40 mouse cellular contexts compared by ENCODE assay signal in the genomic region with DNA sequence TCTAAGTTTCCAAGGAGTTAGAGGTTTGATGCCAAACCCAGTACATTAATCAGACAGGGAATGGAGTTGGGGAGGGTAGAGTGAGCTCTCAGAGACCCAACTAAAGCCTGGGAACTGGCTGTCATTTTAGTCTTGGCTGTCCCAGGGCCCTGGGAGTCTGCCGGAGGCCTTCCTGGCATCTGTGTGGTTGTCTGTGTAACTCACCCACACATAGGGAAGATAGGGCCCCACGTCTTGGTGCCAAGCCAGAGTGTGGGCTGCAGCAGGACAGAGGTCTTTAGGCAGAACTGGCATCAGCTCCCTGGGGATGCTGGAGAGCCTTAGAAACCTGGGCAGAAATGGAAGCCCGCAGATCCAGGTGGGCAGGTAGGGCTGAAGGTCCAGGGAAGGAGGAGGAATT. TPM values are rescaled to one million over a fixed set of nuclear protein-coding genes. Genes with fewer than 3 reads are reported as not detected.
DNase-seq lines count a peak whose midpoint lies in the region; TF ChIP-seq lines count a peak whose summit lies in the region.
"Had no signal": no experiment of that assay in that cellular context is flagged by ENCODE, and none has a peak within 500 bp of the region (broad histone marks: within the 10 kb centered on the region; RNA-seq: fewer than 3 reads in every experiment).

No protein-coding gene starts in this region.

- no peak overlapping the region for H3K4me3 ChIP-seq in cerebellum, adult 2 months (replicated peaks; ENCODE audit: insufficient read depth, low read depth, low read length)
- H3K4me3 ChIP-seq in heart, adult 2 months = no peak overlapping the region
- H3K4me3 ChIP-seq in heart, embryonic 10.5 days = no peak overlapping the region
- H3K4me3 ChIP-seq: embryonic facial prominence, embryonic 12.5 days; forebrain, embryonic 10.5 days; heart, embryonic 13.5 days; hindbrain, embryonic 10.5 days; limb, embryonic 12.5 days; liver, embryonic 15.5 days; midbrain, embryonic 10.5 days; myocyte; neural tube, embryonic 13.5 days had no signal

- no peaks in the 10 kb centered on the region for H3K9me3 ChIP-seq in heart, embryonic 10.5 days
- H3K9me3 ChIP-seq: embryonic facial prominence, embryonic 12.5 days; forebrain, embryonic 10.5 days; heart, embryonic 13.5 days; hindbrain, embryonic 10.5 days; limb, embryonic 12.5 days; liver, embryonic 15.5 days; midbrain, embryonic 10.5 days; neural tube, embryonic 13.5 days had no signal

- H3K36me3 ChIP-seq in heart, adult 2 months (ENCODE audit: control insufficient read depth, insufficient read depth, low read length) = peaks cover 38% of the 10 kb centered on the region
- H3K36me3 ChIP-seq in heart, embryonic 10.5 days = no peaks in the 10 kb centered on the region
- H3K36me3 ChIP-seq: embryonic facial prominence, embryonic 12.5 days; forebrain, embryonic 10.5 days; heart, embryonic 13.5 days; hindbrain, embryonic 10.5 days; limb, embryonic 12.5 days; liver, embryonic 15.5 days; midbrain, embryonic 10.5 days had no signal

- intact Hi-C loops in heart, adult 2 months (cut with DNase I) = no loop called here

- no peaks in the 10 kb centered on the region for H3K79me2 ChIP-seq in heart, adult 2 months (replicated peaks; ENCODE audit: control insufficient read depth, insufficient read depth, low read length)

- no peaks in the 10 kb centered on the region for H3K27me3 ChIP-seq in cerebellum, adult 2 months (ENCODE audit: control insufficient read depth, insufficient read depth, low read length)
- H3K27me3 ChIP-seq in heart, adult 2 months (ENCODE audit: control insufficient read depth, insufficient read depth, low read length) = no peaks in the 10 kb centered on the region
- peaks cover 78% of the 10 kb centered on the region for H3K27me3 ChIP-seq in heart, embryonic 10.5 days (ENCODE audit: insufficient read depth, poor library complexity, severe bottlenecking)
- H3K27me3 ChIP-seq: CH12.LX; embryonic facial prominence, embryonic 12.5 days; limb, embryonic 12.5 days; liver, embryonic 15.5 days; neural tube, embryonic 13.5 days had no signal

- peak overlapping the region; percentile 28 for H3K9ac ChIP-seq in heart, adult 2 months (ENCODE audit: low read depth, low read length)
- H3K9ac ChIP-seq: embryonic facial prominence, embryonic 12.5 days; heart, embryonic 13.5 days; limb, embryonic 12.5 days; liver, embryonic 15.5 days; lung, embryonic 14.5 days; neural tube, embryonic 13.5 days had no signal

- TF ChIP-seq EP300 in heart, adult 2 months (IDR thresholded peaks at IDR 0.05; ENCODE audit: insufficient read depth, low read depth, low read length) = no peak

- peaks cover 74% of the 10 kb centered on the region for H3K4me1 ChIP-seq in cerebellum, adult 2 months (ENCODE audit: control insufficient read depth, insufficient read depth, low read length)
- peaks cover 37% of the 10 kb centered on the region for H3K4me1 ChIP-seq in heart, adult 2 months (ENCODE audit: control insufficient read depth, insufficient read depth, low read length)
- H3K4me1 ChIP-seq in heart, embryonic 10.5 days = peaks cover 15% of the 10 kb centered on the region; the same call in 1 of the 2 replicates
- H3K4me1 ChIP-seq: embryonic facial prominence, embryonic 12.5 days; forebrain, embryonic 10.5 days; hindbrain, embryonic 10.5 days; limb, embryonic 12.5 days; liver, embryonic 15.5 days; midbrain, embryonic 10.5 days; neural tube, embryonic 13.5 days had no signal

- no peak for TF ChIP-seq CTCF in cerebellum, adult 2 months (IDR thresholded peaks at IDR 0.05; ENCODE audit: borderline replicate concordance, insufficient read depth, low read depth, low read length)
- TF ChIP-seq CTCF in heart, adult 2 months (IDR thresholded peaks at IDR 0.05) = no peak

- TF ChIP-seq POLR2A in cerebellum, adult 2 months (IDR thresholded peaks at IDR 0.05; ENCODE audit: borderline replicate concordance, insufficient read depth, low read length) = no peak
- TF ChIP-seq POLR2A in heart, adult 2 months (IDR thresholded peaks at IDR 0.05; ENCODE audit: insufficient read depth, low read depth, low read length) = peak; percentile 9; the same call in 1 of the 2 replicates

- WGBS in cerebellum, adult 2 months = 34% methylated on average over 3 of the region's 3 CpGs
- 59% methylated on average over 3 of the region's 3 CpGs for WGBS in heart, adult 2 months
- 86% methylated on average over 3 of the region's 3 CpGs for WGBS in heart, embryonic 10.5 days

- peak overlapping the region; percentile 33; the same call in 1 of the 2 replicates for H3K27ac ChIP-seq in cerebellum, adult 2 months (ENCODE audit: insufficient read depth, low read length)
- peak overlapping the region; percentile 79 for H3K27ac ChIP-seq in heart, adult 2 months
- H3K27ac ChIP-seq in heart, embryonic 10.5 days = no peak overlapping the region
- H3K27ac ChIP-seq: embryonic facial prominence, embryonic 12.5 days; forebrain, embryonic 10.5 days; heart, embryonic 13.5 days; hindbrain, embryonic 10.5 days; limb, embryonic 12.5 days; liver, embryonic 15.5 days; midbrain, embryonic 10.5 days; neural tube, embryonic 13.5 days had no signal

- peak in 1 of 2 experiments; percentile 38 for DNase-seq in cerebellum, adult 2 months
- no peak for DNase-seq in cerebellum, adult 8-10 months
- DNase-seq in heart, adult 2 months = no peak
- DNase-seq in heart, embryonic 10.5 days (ENCODE audit: low spot score) = no peak
- DNase-seq in layer of hippocampus, adult 9-11 months = peak; percentile 48
- no peak for DNase-seq in layer of hippocampus, adult 8-10 months (ENCODE audit: low spot score in 2 of 2)
- DNase-seq in fat pad, adult 2 months (ENCODE audit: extremely low read depth, low read depth, low spot score) = peak; percentile 95
- DNase-seq in lung, postnatal 4 days = no peak
- DNase-seq: adrenal gland, postnatal 10 days; cerebellum, adult 18-20 months; embryo, embryonic 11 days; heart, postnatal 10 days; kidney, adult 9 months; kidney, postnatal 10 days; layer of hippocampus, postnatal 36 days; lung, postnatal 14 days; thymus, postnatal 4 days had no signal

RNA-seq across cellular contexts. Expression of a gene that starts 10.1 kb away (rescaled TPM):
- polyA plus RNA-seq in cerebellum, adult 2 months (2012; rRNA removed) = 111 and 118 TPM in 2 replicates
- total RNA-seq in heart, adult 2 months (2021) = 10 to 100 TPM; 29.9 to 41.5 TPM
- polyA plus RNA-seq in heart, adult 2 months (2012; rRNA removed) = 24.6 and 37.7 TPM in 2 replicates
- polyA plus RNA-seq in heart, embryonic 10.5 days (2016; fragmentation: Nextera tagmentation; extraction: Ambion mirVana) = 0.09 and 0.10 TPM in 2 replicates
- 10 to 100 TPM; 16.5 to 24.2 (median 23.7) TPM for total RNA-seq in layer of hippocampus, adult 8-10 months (2022)
- total RNA-seq: CH12.LX; liver, adult 2 months; megakaryocyte progenitor cell, adult 5-6 weeks had no signal
- polyA plus RNA-seq: liver, adult 2 months had no signal

RNA-seq across cellular contexts. Expression of a gene that starts 14.8 kb away (rescaled TPM):
- polyA plus RNA-seq in cerebellum, adult 2 months (2012; rRNA removed) = not detected in 2 replicates
- not detected for total RNA-seq in heart, adult 2 months (2021)
- not detected in 2 replicates for polyA plus RNA-seq in heart, adult 2 months (2012; rRNA removed)
- not detected in 2 replicates for polyA plus RNA-seq in heart, embryonic 10.5 days (2016; fragmentation: Nextera tagmentation; extraction: Ambion mirVana)
- not detected for total RNA-seq in layer of hippocampus, adult 8-10 months (2022)
- total RNA-seq: adrenal gland, postnatal 10 days; CH12.LX; ES-E14; gastrocnemius, adult 8-10 months; heart, postnatal 10 days; layer of hippocampus, postnatal 36 days; liver, adult 2 months; megakaryocyte progenitor cell, adult 5-6 weeks had no signal
- polyA plus RNA-seq: C2C12; embryonic facial prominence, embryonic 12.5 days; forebrain, embryonic 10.5 days; forebrain, embryonic 16.5 days; gonadal fat pad, adult 2 months; heart, embryonic 13.5 days; hindbrain, embryonic 10.5 days; hindbrain, embryonic 16.5 days; intestine, postnatal 0 days; limb, embryonic 12.5 days; liver, adult 2 months; liver, embryonic 15.5 days; lung, embryonic 14.5 days; midbrain, embryonic 10.5 days; midbrain, embryonic 16.5 days; myocyte; neural tube, embryonic 13.5 days; testis, adult 2 months; thymus, postnatal 0 days had no signal

Comparison
In these comparisons a context has a peak if more than half of its experiments do, and no peak if none do; other contexts are left out.
1. DNase-seq: peak in layer of hippocampus, adult 9-11 months (single experiment) and fat pad, adult 2 months (single experiment); none in cerebellum, adult 8-10 months (single experiment), heart, adult 2 months (0 of 2), heart, embryonic 10.5 days (single experiment), layer of hippocampus, adult 8-10 months (0 of 2) and lung, postnatal 4 days (0 of 2).
2. RNA of a gene that starts 10.1 kb away (polyA plus RNA-seq): 111 to 118 TPM in cerebellum, adult 2 months and 24.6 to 37.7 TPM in heart, adult 2 months; 0.09 to 0.10 TPM in heart, embryonic 10.5 days; every median in the first group is over 10 times any median in the second.